Mouse (Mus musculus) ovary, adult 10 weeks (tissue): ENCODE data around the gene Elavl3. TPM values are rescaled to one million over a fixed set of nuclear protein-coding genes. Genes with fewer than 3 reads are reported as not detected.

Experiments used
- polyA plus RNA-seq: library from polyadenylated mRNA; stranded (reverse); fragments of 350-450 nt; fragmentation: Illumina TruSeq; extraction: RNeasy Lipid Tissue Mini Kit (QIAGEN cat#74804); gene quantifications from one replicate; pipeline ENCODE4 v1.2.3, GENCODE M21; 2014

The Elavl3 gene
- polyA plus RNA-seq: 0.29 TPM

GRCm38 (mm10) chr9:22051958-22052254 lies at the start of gene Elavl3:
Elavl3 (minus strand) TSS chr9:22052023.

GRCm38 (mm10) chr9:22098993-22099696 lies 47.3 kb upstream of the Elavl3 start, which contains the start of gene Cnn1:
Cnn1 (plus strand) TSS chr9:22099216.

GRCm38 (mm10) chr9:22085022-22085834 lies 33.4 kb upstream of the Elavl3 start, which contains the start of gene Ecsit:
Ecsit (minus strand) TSS chr9:22085438.

GRCm38 (mm10) chr9:22070791-22071573 lies 19.2 kb upstream of the Elavl3 start, which contains the start of the genes Gm49318 and Zfp653:
Gm49318 (minus strand) TSS chr9:22071259.
Zfp653 (minus strand) TSS chr9:22071376.

DNA sequence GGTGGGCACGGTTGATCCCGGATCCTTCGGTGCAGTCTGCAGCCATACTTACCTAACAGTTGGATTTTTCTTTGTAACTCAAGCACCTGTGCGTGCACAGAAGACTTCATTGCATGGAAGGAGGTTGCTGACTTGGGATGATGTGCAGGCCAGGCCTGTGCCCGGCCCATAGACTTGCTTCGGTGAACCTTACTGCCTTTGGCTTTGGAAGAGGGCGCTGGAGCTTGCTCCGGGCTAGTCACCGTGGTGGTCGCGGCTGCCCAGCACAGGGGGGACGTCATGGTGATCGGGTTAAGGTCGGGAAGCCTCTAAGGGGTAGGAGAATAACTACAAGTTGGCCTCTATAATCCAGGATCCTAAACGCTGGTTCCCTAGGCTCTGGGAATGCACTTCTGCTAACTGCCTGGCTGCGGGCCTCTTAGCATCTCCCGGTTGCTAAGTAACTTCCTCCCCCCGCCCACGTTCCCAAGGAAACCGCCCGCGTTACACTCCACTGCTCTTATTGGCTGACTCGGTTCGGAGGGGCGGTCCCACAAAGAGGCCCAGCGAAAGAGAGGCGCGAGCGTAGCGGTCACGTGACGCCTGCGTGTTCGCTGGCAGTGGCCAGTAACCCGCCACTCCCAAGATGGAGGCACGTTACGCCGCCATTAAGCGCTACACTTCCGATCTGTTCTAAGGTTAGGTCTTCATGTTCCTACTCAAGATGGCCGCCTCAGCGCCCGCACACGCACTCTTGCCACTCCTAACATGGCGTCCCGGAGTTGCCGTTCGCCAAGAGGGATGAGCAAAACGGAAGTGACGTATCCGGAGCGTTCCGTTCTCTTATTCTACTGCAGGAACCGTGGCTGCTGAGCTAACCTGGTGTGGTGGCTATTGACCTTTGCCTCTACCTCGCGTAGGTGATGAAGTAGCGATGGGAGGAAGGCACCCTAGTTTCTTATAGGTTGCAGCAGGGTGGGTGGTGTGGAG lies 49.3 kb downstream of the Elavl3 start, which contains the start of the genes Ccdc151 and Prkcsh:
Ccdc151 (minus strand) TSS at position 441 of the 969 bp plus-strand sequence.
Prkcsh (plus strand) TSS at position 613 of the 969 bp plus-strand sequence.

DNA sequence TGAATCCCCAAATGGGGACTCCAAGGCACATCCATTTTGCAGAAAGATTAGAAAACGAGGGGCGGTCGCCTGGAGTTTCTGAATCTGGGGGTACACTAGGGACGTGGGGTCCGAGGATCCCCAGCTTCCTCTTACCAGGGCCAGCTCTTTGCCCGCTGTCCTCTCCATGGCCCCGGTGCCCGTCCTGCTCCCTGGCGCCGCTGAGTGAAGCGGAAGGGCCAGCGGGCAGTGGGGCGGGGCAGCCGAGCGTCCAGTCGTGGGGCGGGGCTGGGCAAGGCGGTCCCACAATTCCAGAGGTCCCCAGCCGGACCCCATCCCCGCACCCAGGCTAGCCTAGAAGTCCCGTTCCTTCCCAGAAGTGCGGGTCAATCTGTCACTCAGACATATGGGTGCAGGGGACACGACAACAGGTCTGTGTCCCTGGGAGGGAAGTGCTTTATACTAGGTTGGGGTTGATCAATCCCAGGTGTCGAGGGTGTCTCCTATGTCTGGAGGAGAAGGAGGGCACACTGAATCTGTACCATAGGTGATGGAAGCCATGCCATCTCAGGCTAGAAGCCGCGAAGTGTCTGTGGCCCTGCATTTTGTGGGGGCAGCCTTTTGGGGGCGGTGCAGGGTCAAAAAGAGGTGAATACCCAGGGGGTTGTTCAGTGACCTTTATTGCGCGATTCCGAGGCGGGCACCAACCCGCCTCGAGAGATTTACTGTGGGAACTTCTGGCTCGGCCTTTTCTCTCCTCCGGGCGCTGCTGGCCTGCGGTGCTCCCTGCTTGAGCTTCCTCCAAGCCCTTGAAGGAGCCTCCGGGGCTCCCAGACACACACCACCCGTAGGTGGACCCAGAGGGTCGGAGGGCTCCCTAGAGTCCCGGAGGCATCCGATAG lies 62.4 kb downstream of the Elavl3 start, which contains the start of gene Rgl3:
Rgl3 (minus strand) TSS at position 217 of the 881 bp plus-strand sequence.

Other genes starting within 250 kb of the Elavl3 start
- gene Angptl8, start 216.5 kb downstream of the Elavl3 start, polyA plus RNA-seq: not detected
- 3.3 TPM for gene Dock6, start 199.4 kb downstream of the Elavl3 start, polyA plus RNA-seq
- gene Rab3d, start 133.8 kb downstream of the Elavl3 start, polyA plus RNA-seq: 4.4 TPM
- gene Ccdc159, start 124.6 kb downstream of the Elavl3 start, polyA plus RNA-seq: 0.43 TPM
- 0.46 TPM for gene Tmem205, start 124.5 kb downstream of the Elavl3 start, polyA plus RNA-seq
- gene Plppr2, start 115.0 kb downstream of the Elavl3 start, polyA plus RNA-seq: 0.40 TPM
- 4.3 TPM for gene Swsap1, start 96.3 kb downstream of the Elavl3 start, polyA plus RNA-seq
- gene Epor, start 88.5 kb downstream of the Elavl3 start, polyA plus RNA-seq: not detected
- gene Rgl3, start 62.6 kb downstream of the Elavl3 start, polyA plus RNA-seq: 0.26 TPM
- gene Ccdc151, start 49.4 kb downstream of the Elavl3 start, polyA plus RNA-seq: 0.77 TPM
- gene Prkcsh, start 49.2 kb downstream of the Elavl3 start, polyA plus RNA-seq: 7.8 TPM
- not detected for gene Gm49318, start 19.2 kb upstream of the Elavl3 start, polyA plus RNA-seq
- gene Zfp653, start 19.4 kb upstream of the Elavl3 start, polyA plus RNA-seq: not detected
- gene Ecsit, start 33.4 kb upstream of the Elavl3 start, polyA plus RNA-seq: 2.0 TPM
- gene Cnn1, start 47.2 kb upstream of the Elavl3 start, polyA plus RNA-seq: 270 TPM
- gene Elof1, start 65.1 kb upstream of the Elavl3 start, polyA plus RNA-seq: 7.4 TPM
- 0.46 TPM for gene Acp5, start 83.7 kb upstream of the Elavl3 start, polyA plus RNA-seq
- gene Pigyl, start 104.8 kb upstream of the Elavl3 start, polyA plus RNA-seq: 2.9 TPM
- gene Zfp872, start 136.1 kb upstream of the Elavl3 start, polyA plus RNA-seq: 4.7 TPM
- gene Zfp809, start 173.7 kb upstream of the Elavl3 start, polyA plus RNA-seq: 84.3 TPM
- gene Zfp599, start 207.9 kb upstream of the Elavl3 start, polyA plus RNA-seq: 3.5 TPM